Mouse (Mus musculus): ENCODE measurements at regions not wholly inside any gene's neighbourhood (a gene's known extent, or its start where the extent isn't known, plus 50 kb on each side); places are given as distances from the start of the nearest gene placed in this dataset.

- no peak for DNase-seq (ENCODE audit: inconsistent ontology term)
Measured at GRCm38 (mm10) chr15:96182313-96182712, 105.0 kb upstream of the Arid2 start.

- DNase-seq (ENCODE audit: inconsistent ontology term): no peak
Measured at GRCm38 (mm10) chr15:96183069-96183468, 104.2 kb upstream of the Arid2 start.

GRCm38 (mm10) chr15:96184666-96185065 lies 102.7 kb upstream of the Arid2 start:
- no peak for DNase-seq (ENCODE audit: inconsistent ontology term)

- peak; percentile 9 for DNase-seq (ENCODE audit: inconsistent ontology term)
Measured at GRCm38 (mm10) chr15:96185429-96185828, 101.9 kb upstream of the Arid2 start.

- DNase-seq (ENCODE audit: inconsistent ontology term): no peak
Measured at GRCm38 (mm10) chr15:96185901-96186300, 101.4 kb upstream of the Arid2 start.

- DNase-seq (ENCODE audit: inconsistent ontology term): no peak
Measured at GRCm38 (mm10) chr15:96189551-96189950, 97.8 kb upstream of the Arid2 start.

- DNase-seq (ENCODE audit: inconsistent ontology term): no peak
Measured at GRCm38 (mm10) chr15:96197413-96197812, 89.9 kb upstream of the Arid2 start.

- no peak for DNase-seq (ENCODE audit: inconsistent ontology term)
Measured at GRCm38 (mm10) chr15:96197932-96198331, 89.4 kb upstream of the Arid2 start.

- DNase-seq (ENCODE audit: inconsistent ontology term): no peak
Measured at GRCm38 (mm10) chr15:96201273-96201672, 86.0 kb upstream of the Arid2 start.

- no peak for DNase-seq (ENCODE audit: inconsistent ontology term)
Measured at GRCm38 (mm10) chr15:96201701-96202460, 85.4 kb upstream of the Arid2 start.

GRCm38 (mm10) chr15:96204187-96204586 lies 83.1 kb upstream of the Arid2 start:
- DNase-seq (ENCODE audit: inconsistent ontology term): no peak

- DNase-seq (ENCODE audit: inconsistent ontology term): no peak
Measured at GRCm38 (mm10) chr15:96204623-96205022, 82.7 kb upstream of the Arid2 start.

GRCm38 (mm10) chr15:96210721-96211400 lies 76.5 kb upstream of the Arid2 start:
- no peak for DNase-seq (ENCODE audit: inconsistent ontology term)

- no peak for DNase-seq (ENCODE audit: inconsistent ontology term)
Measured at GRCm38 (mm10) chr15:96213541-96214312, 73.6 kb upstream of the Arid2 start.

GRCm38 (mm10) chr15:96217896-96218295 lies 69.4 kb upstream of the Arid2 start:
- no peak for DNase-seq (ENCODE audit: inconsistent ontology term)

- peak; percentile 80 for DNase-seq (ENCODE audit: inconsistent ontology term)
Measured at GRCm38 (mm10) chr15:96219746-96220145, 67.6 kb upstream of the Arid2 start.

GRCm38 (mm10) chr15:96231969-96232368 lies 55.3 kb upstream of the Arid2 start:
- no peak for DNase-seq (ENCODE audit: inconsistent ontology term)

- DNase-seq (ENCODE audit: inconsistent ontology term): no peak
Measured at GRCm38 (mm10) chr15:96233113-96233512, 54.2 kb upstream of the Arid2 start.

GRCm38 (mm10) chr15:96234783-96235182 lies 52.5 kb upstream of the Arid2 start:
- DNase-seq (ENCODE audit: inconsistent ontology term): no peak
